In the genomic region with DNA sequence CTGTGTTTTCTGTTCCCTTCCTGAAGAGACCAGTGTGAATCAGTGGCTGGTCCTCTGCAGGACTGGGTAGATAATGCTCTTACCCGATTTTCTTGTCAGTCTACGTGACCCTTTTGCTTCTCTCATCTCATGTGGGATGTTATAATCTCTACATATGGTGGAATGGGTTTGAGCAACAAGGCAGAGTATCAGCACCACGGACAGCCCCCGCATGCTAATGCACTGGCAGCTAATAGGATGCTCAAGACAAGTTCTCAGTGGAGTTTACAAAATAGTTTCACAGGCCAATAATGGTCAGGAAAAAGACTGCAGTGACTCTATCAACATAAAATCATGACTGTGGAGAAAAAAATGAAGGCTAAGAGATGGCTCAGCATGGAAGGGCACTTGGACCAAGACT, we compare ENCODE assay signal across 11 mouse cellular contexts.
DNase-seq lines count a peak whose midpoint lies in the region; TF ChIP-seq lines count a peak whose summit lies in the region.
"Had no signal": no experiment of that assay in that cellular context is flagged by ENCODE, and none has a peak within 500 bp of the region (broad histone marks: within the 10 kb centered on the region; RNA-seq: fewer than 3 reads in every experiment).

No protein-coding gene starts in this region.

- DNase-seq in kidney, postnatal 14 days: peak; percentile 3
- DNase-seq in kidney, adult 9 months: no peak
- DNase-seq in MEL (ENCODE audit: low read depth, low spot score): peak; percentile 47
- DNase-seq in forelimb bud, embryonic 11.5 days (ENCODE audit: low read depth, low spot score): peak; percentile 70
- no peak for DNase-seq in thymus, postnatal 14 days
- no peak for DNase-seq in right cerebral cortex, adult 18-20 months
- DNase-seq: gastrocnemius, postnatal 14 days; heart, postnatal 14 days; spleen, adult 18-20 months; thymus, postnatal 36 days had no signal

- H3K27me3 ChIP-seq in C2C12 (ENCODE audit: control insufficient read depth, insufficient read depth, insufficient read length) (no peaks in the 10 kb centered on the region), MEL (ENCODE audit: control insufficient read depth in 1 of 2, insufficient read depth in 2 of 2, low read length in 2 of 2) (no peaks in the 10 kb centered on the region)

- H3K79me3 ChIP-seq in C2C12 (ENCODE audit: low read depth): no peaks in the 10 kb centered on the region

- H3K9me3 ChIP-seq in MEL (replicated peaks; ENCODE audit: insufficient read depth, low read length): no peaks in the 10 kb centered on the region

- no peak overlapping the region for H3K9ac ChIP-seq in MEL (ENCODE audit: control insufficient read depth, low read depth, low read length, poor library complexity, severe bottlenecking)

- H3K79me2 ChIP-seq in C2C12 (ENCODE audit: control insufficient read depth, insufficient read depth) (no peaks in the 10 kb centered on the region), MEL (ENCODE audit: control insufficient read depth, insufficient read depth, low read length, poor library complexity) (no peaks in the 10 kb centered on the region)

- no peak overlapping the region for H3K27ac ChIP-seq in MEL (ENCODE audit: control insufficient read depth, low read depth, low read length)

- no peak overlapping the region for H3K4me3 ChIP-seq in C2C12 (ENCODE audit: insufficient read depth, poor library complexity, severe bottlenecking)
- H3K4me3 ChIP-seq in MEL (ENCODE audit: control insufficient read depth in 1 of 2, insufficient read depth in 1 of 2, low read depth in 2 of 2, low read length in 2 of 2): no peak overlapping the region

- no peaks in the 10 kb centered on the region for H3K4me1 ChIP-seq in MEL (ENCODE audit: control insufficient read depth in 1 of 2, insufficient read depth in 2 of 2, low read length in 2 of 2)

- H3K36me3 ChIP-seq in C2C12 (ENCODE audit: control insufficient read depth, insufficient read depth) (no peaks in the 10 kb centered on the region), MEL (ENCODE audit: control insufficient read depth in 1 of 2, insufficient read depth in 2 of 2, low read length in 2 of 2) (no peaks in the 10 kb centered on the region)

- TF ChIP-seq CTCF in C2C12 (IDR thresholded peaks at IDR 0.05; ENCODE audit: control insufficient read depth, insufficient read depth, insufficient read length): no peak
- no peak for TF ChIP-seq CTCF in MEL (IDR thresholded peaks at IDR 0.05 in 2 of 3, conservative IDR thresholded peaks at IDR 0.05 in 1 of 3; ENCODE audit: control insufficient read depth in 1 of 3, insufficient read depth in 1 of 3, low read depth in 2 of 3, low read length in 3 of 3, poor library complexity in 1 of 3, severe bottlenecking in 1 of 3)

- no peak for TF ChIP-seq POLR2A in MEL (IDR thresholded peaks at IDR 0.05; ENCODE audit: control insufficient read depth in 1 of 2, insufficient read depth in 1 of 2, low read depth in 1 of 2, low read length in 2 of 2, poor library complexity in 1 of 2)

- no peak for TF ChIP-seq EP300 in MEL (IDR thresholded peaks at IDR 0.05; ENCODE audit: low read depth in 1 of 2, low read length in 2 of 2)

- H3ac ChIP-seq in C2C12 (ENCODE audit: control insufficient read depth, insufficient read length, low read depth): no peak overlapping the region

- no peak for TF ChIP-seq RAD21 in MEL (IDR thresholded peaks at IDR 0.05; ENCODE audit: low read depth, low read length)

TF ChIP-seq in C2C12, 6 proteins besides CTCF, POLR2A, EP300 and RAD21:
- TF ChIP-seq USF1 (IDR thresholded peaks at IDR 0.05; ENCODE audit: low read depth): no peak
- TF ChIP-seq MAX (IDR thresholded peaks at IDR 0.05): peak; percentile 48

TF ChIP-seq in MEL, 35 proteins besides CTCF, POLR2A, EP300 and RAD21:
- TF ChIP-seq MEF2A (IDR thresholded peaks at IDR 0.05; ENCODE audit: extremely low read depth, insufficient replicate concordance, low read depth, low read length, poor library complexity, severe bottlenecking) (no peak), TBP (IDR thresholded peaks at IDR 0.05; ENCODE audit: low read depth, low read length) (no peak), CHD2 (IDR thresholded peaks at IDR 0.05; ENCODE audit: low read length) (no peak), RCOR1 (IDR thresholded peaks at IDR 0.05; ENCODE audit: low read depth, low read length) (no peak), MAX (IDR thresholded peaks at IDR 0.05; ENCODE audit: low read length) (no peak), ZC3H11A (IDR thresholded peaks at IDR 0.05; ENCODE audit: low read depth, low read length) (no peak), MYB (IDR thresholded peaks at IDR 0.05; ENCODE audit: low read depth, low read length) (no peak), NELFE (IDR thresholded peaks at IDR 0.05; ENCODE audit: low read depth, low read length) (no peak), UBTF (IDR thresholded peaks at IDR 0.05; ENCODE audit: borderline replicate concordance, insufficient read depth, low read depth, low read length) (no peak)

Comparison
In these comparisons a context has a peak if more than half of its experiments do, and no peak if none do; other contexts are left out.
1. DNase-seq: peak in kidney, postnatal 14 days (single experiment), MEL (single experiment) and forelimb bud, embryonic 11.5 days (single experiment); none in kidney, adult 9 months (single experiment), thymus, postnatal 14 days (single experiment) and right cerebral cortex, adult 18-20 months (single experiment).